Mouse (Mus musculus) stomach, postnatal 0 days (tissue): ENCODE data around the gene Ncbp2. TPM values are rescaled to one million over a fixed set of nuclear protein-coding genes. Genes with fewer than 3 reads are reported as not detected.

Experiments
- ATAC-seq: fragments of 200-750 bp; cut with Nextera tagmentation; 2 replicates; pipeline ENCODE4 v1.8.0; 2017; ENCODE audit not compliant: low FRiP score, low TSS enrichment
- DNase-seq: peaks from one replicate; pipeline ENCODE4 v3.0.0-alpha.2; 2016; ENCODE audit warnings: low spot score
- H3K27ac ChIP-seq: fragments of 300-500 bp; sonication (generic); replicated peaks from 2 replicates; pipeline ENCODE4 v1.5.1; 2014; ENCODE audit warnings: mild to moderate bottlenecking, control low read depth
- H3K27me3 ChIP-seq: fragments of 300-500 bp; sonication (generic); 2 replicates; pipeline ENCODE4 v1.6.1; 2014; ENCODE audit warnings: low read length; ENCODE audit not compliant: control insufficient read depth, insufficient read depth
- H3K36me3 ChIP-seq: fragments of 300-500 bp; sonication (generic); 2 replicates; pipeline ENCODE4 v1.6.1; 2014; ENCODE audit warnings: low read length, mixed read lengths; ENCODE audit not compliant: control insufficient read depth, insufficient read depth
- H3K4me1 ChIP-seq: fragments of 300-500 bp; sonication (generic); replicated peaks from 2 replicates; pipeline ENCODE4 v1.6.1; 2014; ENCODE audit warnings: antibody characterized with exemption; ENCODE audit not compliant: control insufficient read depth, insufficient read depth
- H3K4me2 ChIP-seq: fragments of 300-500 bp; sonication (generic); replicated peaks from 2 replicates; pipeline ENCODE4 v1.6.1; 2014; ENCODE audit warnings: low read depth, mild to moderate bottlenecking, control low read depth, moderate library complexity
- H3K4me3 ChIP-seq: fragments of 300-500 bp; sonication (generic); 2 replicates; pipeline ENCODE4 v1.5.1; 2014; ENCODE audit warnings: low read depth, low read length, control low read depth
- H3K9ac ChIP-seq: fragments of 300-500 bp; sonication (generic); 2 replicates; pipeline ENCODE4 v1.6.1; 2014; ENCODE audit warnings: mild to moderate bottlenecking, low read length, control low read depth, mixed read lengths
- H3K9me3 ChIP-seq: fragments of 300-500 bp; sonication (generic); 2 replicates; pipeline ENCODE4 v1.6.1; 2016; ENCODE audit warnings: low read length; ENCODE audit not compliant: control insufficient read depth
- CTCF ChIP-seq: IDR thresholded peaks from 2 replicates; pipeline ENCODE4 v1.5.1; 2016; ENCODE audit warnings: antibody characterized with exemption, low read depth, mild to moderate bottlenecking, moderate library complexity
- EP300 ChIP-seq: optimal IDR thresholded peaks from 2 replicates; pipeline ENCODE3; 2016; ENCODE audit warnings: antibody characterized with exemption
- WGBS: fragments of 180-500 bp; shearing (Covaris S2); extraction: QIAGEN DNeasy Blood & Tissue Kit; methylation state at CpG from one replicate; pipeline ENCODE4 v1.1.7; 2014; 5-methylcytosine and 5-hydroxymethylcytosine counted together
- polyA plus RNA-seq: library from polyadenylated mRNA; unstranded; fragments of >200 nt; fragmentation: Nextera tagmentation; extraction: Ambion mirVana; gene quantifications from 2 replicates; pipeline ENCODE4 v1.2.1, GENCODE M21; 2015

Ncbp2 gene
- polyA plus RNA-seq, 1 experiment from 2014 or later, result 52.3 TPM

- DNase-seq, result no peak
- TF ChIP-seq CTCF (peak; percentile 38; the same call in 1 of the 2 replicates), EP300 (no peak)
- Histone ChIP-seq H3K9ac (no peak overlapping the region), H3K9me3 (no peaks in the 10 kb centered on the region), H3K36me3 (peaks cover 6% of the 10 kb centered on the region; the same call in 1 of the 2 replicates), H3K27me3 (no peaks in the 10 kb centered on the region), H3K4me2 (no peak overlapping the region), H3K4me1 (no peaks in the 10 kb centered on the region), H3K4me3 (no peak overlapping the region), H3K27ac (no peak overlapping the region)
- no peak for ATAC-seq
- WGBS, result 47% methylated on average over 1 of the region's 1 CpGs
These were observed 43.7 kb downstream of the Ncbp2 start for GRCm38 (mm10) chr16:31992039-31992438.

- DNase-seq, result no peak
- 94% methylated on average over 4 of the region's 4 CpGs for WGBS
These were observed 44.9 kb downstream of the Ncbp2 start for GRCm38 (mm10) chr16:31993195-31993594.

GRCm38 (mm10) chr16:31993946-31994345 lies 45.6 kb downstream of the Ncbp2 start:
- H3K4me2 ChIP-seq, result no peak overlapping the region
- H3K4me3 ChIP-seq, result no peak overlapping the region
- no peak for TF ChIP-seq CTCF
- no peak for TF ChIP-seq EP300
- H3K9ac ChIP-seq, result no peak overlapping the region
- H3K36me3 ChIP-seq, result peaks cover 6% of the 10 kb centered on the region; the same call in 1 of the 2 replicates
- H3K27ac ChIP-seq, result no peak overlapping the region
- H3K4me1 ChIP-seq, result no peaks in the 10 kb centered on the region
- no peaks in the 10 kb centered on the region for H3K27me3 ChIP-seq
- no peak for DNase-seq
- no peak for ATAC-seq
- no peaks in the 10 kb centered on the region for H3K9me3 ChIP-seq

More at GRCm38 (mm10) chr16:31993195-31993594, 44.9 kb downstream of the Ncbp2 start:
- peaks cover 6% of the 10 kb centered on the region; the same call in 1 of the 2 replicates for H3K36me3 ChIP-seq
- no peaks in the 10 kb centered on the region for H3K9me3 ChIP-seq
- no peak overlapping the region for H3K27ac ChIP-seq
- H3K9ac ChIP-seq, result no peak overlapping the region
- H3K4me3 ChIP-seq, result no peak overlapping the region
- no peaks in the 10 kb centered on the region for H3K27me3 ChIP-seq
- TF ChIP-seq EP300 (no peak), CTCF (no peak)
- H3K4me1 ChIP-seq, result no peaks in the 10 kb centered on the region
- ATAC-seq, result no peak
- no peak overlapping the region for H3K4me2 ChIP-seq

- H3K9ac ChIP-seq, result no peak overlapping the region
- no peak for ATAC-seq
- 76% methylated on average over 5 of the region's 5 CpGs for WGBS
- H3K4me2 ChIP-seq, result no peak overlapping the region
- no peaks in the 10 kb centered on the region for H3K4me1 ChIP-seq
- H3K27me3 ChIP-seq, result no peaks in the 10 kb centered on the region
- DNase-seq, result no peak
- TF ChIP-seq CTCF (no peak), EP300 (no peak)
- H3K9me3 ChIP-seq, result no peaks in the 10 kb centered on the region
- H3K27ac ChIP-seq, result no peak overlapping the region
- H3K36me3 ChIP-seq, result no peaks in the 10 kb centered on the region; the same call in 1 of the 2 replicates
- H3K4me3 ChIP-seq, result no peak overlapping the region
These were observed 48.1 kb downstream of the Ncbp2 start for GRCm38 (mm10) chr16:31996371-31996770.

GRCm38 (mm10) chr16:32002509-32003477 lies 54.5 kb downstream of the Ncbp2 start, which contains the start of gene Senp5:
Senp5 (minus strand) TSS chr16:32003287.
- Histone ChIP-seq H3K4me1 (peaks cover 7% of the 10 kb centered on the region; the same call in 1 of the 2 replicates), H3K27ac (peak within 1 kb of the TSS; percentile 92), H3K4me2 (peak within 1 kb of the TSS; percentile 92), H3K9ac (peak within 1 kb of the TSS; percentile 96), H3K27me3 (no peaks in the 10 kb centered on the region), H3K9me3 (no peaks in the 10 kb centered on the region), H3K4me3 (peak within 1 kb of the TSS; percentile 96), H3K36me3 (no peaks in the 10 kb centered on the region)
- no peak for TF ChIP-seq EP300
- TF ChIP-seq CTCF, result peak; percentile 55
- DNase-seq (peak; percentile 96), ATAC-seq (peak; percentile 98)
- 1% methylated on average over 66 of the region's 66 CpGs for WGBS

- ATAC-seq, result no peak
- H3K4me3 ChIP-seq, result no peak overlapping the region
- H3K4me1 ChIP-seq, result peaks cover 7% of the 10 kb centered on the region; the same call in 1 of the 2 replicates
These were observed 56.4 kb downstream of the Ncbp2 start for GRCm38 (mm10) chr16:32004731-32005130.

More at GRCm38 (mm10) chr16:32004731-32005130, 56.4 kb downstream of the Ncbp2 start:
- Histone ChIP-seq H3K4me2 (no peak overlapping the region), H3K27me3 (no peaks in the 10 kb centered on the region), H3K9ac (no peak overlapping the region), H3K27ac (no peak overlapping the region), H3K36me3 (no peaks in the 10 kb centered on the region), H3K9me3 (no peaks in the 10 kb centered on the region)
- TF ChIP-seq CTCF, result no peak
- TF ChIP-seq EP300, result no peak
- 93% methylated on average over 3 of the region's 3 CpGs for WGBS
- no peak for DNase-seq
